Mouse (Mus musculus) thymus, postnatal 0 days (tissue): Measurements from ENCODE around the gene Vsig10. TPM values are rescaled to one million over a fixed set of nuclear protein-coding genes. Genes with fewer than 3 reads are reported as not detected.
A peak's percentile ranks its signal among the peaks of the same experiment; 100 is the strongest.

Experiments
- DNase-seq: peaks from one replicate; pipeline ENCODE4 v3.0.0-alpha.2; 2015; ENCODE audit warnings: low spot score
- polyA plus RNA-seq: library from polyadenylated mRNA; unstranded; fragments of >200 nt; fragmentation: Nextera tagmentation; extraction: Ambion mirVana; gene quantifications from 2 replicates; pipeline ENCODE4 v1.2.1, GENCODE M21; 2015

Vsig10 gene
- polyA plus RNA-seq, 1 experiment from 2014 or later = 3.0 TPM

- DNase-seq = no peak
These were observed 61.3 kb downstream of the Vsig10 start for GRCm38 (mm10) chr5:117380199-117380598.

DNA sequence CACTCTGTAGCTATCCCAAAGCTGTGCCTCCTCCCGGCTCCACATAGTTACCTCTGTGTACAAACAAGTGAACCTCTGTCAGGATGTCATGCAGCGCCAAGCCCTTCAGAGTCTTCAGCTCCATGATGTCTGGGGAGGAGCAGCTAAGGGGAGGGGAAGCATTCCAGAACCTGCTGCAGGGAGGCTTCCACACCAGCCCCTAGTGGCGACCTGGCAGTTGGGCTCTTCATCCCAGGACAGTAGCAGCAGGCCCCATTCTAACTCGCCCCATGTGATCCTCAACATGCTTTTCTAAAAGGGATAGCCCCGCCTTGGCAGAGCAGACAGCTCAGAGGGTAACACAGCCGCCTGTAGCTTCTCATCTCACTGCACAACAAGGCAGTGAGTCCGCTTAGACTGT lies 62.9 kb downstream of the Vsig10 start:
- DNase-seq = no peak

- no peak for DNase-seq
These were observed 64.3 kb downstream of the Vsig10 start for GRCm38 (mm10) chr5:117383198-117383597.

DNA sequence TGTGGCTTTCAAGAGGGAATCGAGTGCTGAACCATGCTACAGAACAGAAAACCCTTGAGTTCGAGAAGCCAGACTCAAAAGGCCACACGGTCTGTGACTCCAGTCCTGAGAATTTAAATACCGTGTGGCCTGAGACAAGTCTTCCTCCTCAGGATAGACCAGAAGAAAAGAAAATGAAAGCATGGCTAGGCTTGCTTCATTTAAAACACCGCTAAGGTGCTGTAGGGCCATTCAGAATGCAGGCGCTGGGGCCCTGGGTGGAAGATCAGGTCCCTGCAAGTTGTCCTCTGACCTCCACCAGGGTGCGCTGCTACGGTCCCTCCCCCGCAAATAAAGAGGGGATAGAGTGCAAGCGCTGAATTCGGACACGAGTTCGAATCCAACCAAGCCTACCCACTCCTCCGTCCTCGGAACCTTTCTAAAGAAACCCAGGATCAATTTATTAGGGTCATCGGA lies 69.4 kb downstream of the Vsig10 start:
- peak; percentile 71 for DNase-seq

DNA sequence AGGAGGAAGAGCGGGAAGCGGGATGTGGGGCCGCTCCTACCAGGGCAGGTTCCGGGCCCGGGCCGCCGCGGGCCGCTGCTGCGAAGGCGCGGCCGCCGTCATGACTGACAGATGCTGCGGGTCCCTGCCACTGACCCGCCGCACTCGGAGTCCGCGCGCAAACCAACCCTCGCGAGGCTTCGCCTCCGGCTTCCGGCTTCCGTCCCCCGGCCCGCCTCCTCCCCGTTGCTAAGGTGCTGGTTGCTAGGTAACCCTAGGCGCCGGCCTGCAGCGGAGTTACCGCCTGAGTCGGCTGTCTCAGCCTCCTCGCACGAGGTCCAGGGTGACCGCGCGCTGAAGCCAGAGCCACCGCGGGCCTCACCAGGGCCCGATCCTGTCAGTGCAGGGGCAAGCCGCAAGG lies 70.0 kb downstream of the Vsig10 start, which contains the start of gene Rfc5:
Gene Rfc5 (minus strand): TSS at position 171 of the 400 bp plus-strand sequence.
- peak; percentile 96 for DNase-seq

- DNase-seq = no peak
These were observed 72.0 kb downstream of the Vsig10 start for GRCm38 (mm10) chr5:117390895-117391294.

GRCm38 (mm10) chr5:117395834-117396233 lies 77.0 kb downstream of the Vsig10 start:
- DNase-seq = no peak

DNA sequence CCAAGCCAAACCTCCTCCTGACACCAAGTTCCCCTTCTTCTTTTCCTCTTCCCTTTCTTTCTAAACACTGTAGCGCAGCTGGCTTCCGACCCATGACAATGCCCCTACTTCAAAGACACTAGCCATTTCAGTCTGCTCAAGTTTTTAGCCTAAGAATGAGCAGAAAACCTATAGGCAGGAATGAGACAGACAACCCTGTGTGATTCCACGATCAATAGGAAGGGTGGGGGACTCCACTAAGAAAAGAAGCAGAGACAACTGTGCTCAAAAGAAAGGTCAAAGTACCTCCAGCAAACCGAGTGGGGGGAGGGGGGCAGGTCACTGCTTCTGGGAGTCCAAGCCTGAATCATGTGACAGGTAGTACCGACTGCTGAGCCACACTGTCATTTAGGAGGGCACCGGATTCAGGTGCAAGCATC lies 77.7 kb downstream of the Vsig10 start:
- DNase-seq = peak; percentile 11

DNA sequence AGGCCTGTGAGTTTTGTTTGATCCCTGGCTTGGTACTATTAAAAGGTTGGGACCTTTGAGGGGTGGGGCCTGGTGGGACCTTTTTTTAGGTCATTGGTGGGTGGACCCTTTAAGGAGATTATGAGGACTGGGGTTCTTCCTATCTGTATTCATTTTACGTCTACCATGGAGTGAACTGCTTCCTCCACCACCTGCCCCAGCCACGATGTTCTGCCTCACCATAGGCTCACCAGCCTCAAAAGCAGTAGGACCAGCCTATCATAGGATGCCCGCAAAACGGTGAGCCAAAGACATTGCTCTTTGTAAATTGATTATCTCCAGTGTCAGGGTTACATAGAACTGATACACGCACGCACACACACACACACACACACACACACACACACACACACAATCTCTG lies 78.5 kb downstream of the Vsig10 start:
- no peak for DNase-seq

DNA sequence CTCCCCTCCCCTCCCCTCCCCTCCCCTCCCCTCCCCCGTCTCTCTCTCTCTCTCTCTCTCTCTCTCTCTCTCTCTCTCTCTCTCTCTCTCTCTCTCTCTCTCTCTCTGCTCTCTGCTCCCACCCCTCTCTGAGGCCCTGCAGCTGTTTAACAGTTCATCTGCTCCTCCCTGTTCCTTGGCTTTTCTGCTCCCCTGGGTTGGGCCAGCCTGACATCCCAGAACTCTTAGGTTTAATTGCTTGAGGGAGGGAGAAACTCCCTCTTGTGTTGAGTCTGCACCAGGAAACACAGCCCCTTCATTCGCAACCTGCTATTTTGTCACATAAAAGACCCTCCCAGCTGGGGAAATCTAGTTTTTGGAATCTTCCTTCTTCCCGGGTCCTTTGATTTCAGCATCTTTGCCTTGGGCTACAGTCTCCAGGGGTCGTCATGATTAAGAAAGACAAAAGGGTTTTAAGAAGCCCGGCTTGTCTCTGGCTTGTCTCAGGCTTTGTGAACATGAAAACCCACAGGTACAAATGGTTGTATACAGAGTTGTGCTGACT lies 79.2 kb downstream of the Vsig10 start:
- DNase-seq = no peak

GRCm38 (mm10) chr5:117399281-117399680 lies 80.4 kb downstream of the Vsig10 start:
- DNase-seq = no peak

DNA sequence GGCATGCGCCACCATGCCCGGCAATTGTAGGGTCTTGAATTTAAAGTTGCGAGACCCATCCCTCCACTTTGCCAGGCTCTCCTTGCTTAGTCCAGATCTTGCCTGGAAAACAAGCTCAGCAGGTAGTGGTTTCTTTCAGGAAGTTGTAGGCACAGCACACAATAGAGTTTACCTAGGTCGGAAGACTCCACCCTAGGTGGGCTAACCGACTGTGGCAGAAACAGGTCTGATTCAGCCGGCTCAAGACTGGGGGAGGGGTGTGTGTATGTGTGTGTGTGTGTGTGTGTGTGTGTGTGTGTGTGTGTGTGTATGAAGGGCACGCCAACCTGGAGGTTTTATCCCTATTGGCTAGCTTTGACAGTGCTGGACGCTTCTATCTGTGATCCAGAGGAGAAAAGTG lies 84.7 kb downstream of the Vsig10 start:
- no peak for DNase-seq

Other genes with a start within 250 kb of the Vsig10 start
- 66.0 and 69.1 TPM in 2 replicates for gene Suds3, start 203.0 kb upstream of the Vsig10 start, polyA plus RNA-seq
- 68.1 and 71.1 TPM in 2 replicates for gene Taok3, start 199.0 kb upstream of the Vsig10 start, polyA plus RNA-seq
- 420 and 455 TPM in 2 replicates for gene Pebp1, start 31.5 kb upstream of the Vsig10 start, polyA plus RNA-seq
- gene Wsb2, start 38.2 kb downstream of the Vsig10 start, polyA plus RNA-seq = 51.3 and 59.8 TPM in 2 replicates
- 95.8 and 98.6 TPM in 2 replicates for gene Rfc5, start 70.0 kb downstream of the Vsig10 start, polyA plus RNA-seq
- gene Ksr2, start 94.9 kb downstream of the Vsig10 start, polyA plus RNA-seq = 0.12 and 0.20 TPM in 2 replicates